Mouse (Mus musculus) lung, embryonic 16.5 days (tissue): ENCODE measurements around the gene Tmem201. TPM values are rescaled to one million over a fixed set of nuclear protein-coding genes. Genes with fewer than 3 reads are reported as not detected.
"Not testable (repeated sequence)": the region's sequence is repeated elsewhere in the genome, so short reads cannot be mapped to it uniquely, and the experiment has no call there.

ENCODE experiments used
- ATAC-seq: fragments of 200-750 bp; cut with Nextera tagmentation; 2 replicates; pipeline ENCODE4 v1.8.0; 2017; ENCODE audit warnings: low read depth, mild to moderate bottlenecking, moderate library complexity
- H3K27ac ChIP-seq: fragments of 300-500 bp; sonication (generic); 2 replicates; pipeline ENCODE4 v1.5.1; 2014; ENCODE audit warnings: mild to moderate bottlenecking, control low read depth, low read length
- H3K27me3 ChIP-seq: fragments of 300-500 bp; sonication (generic); 2 replicates; pipeline ENCODE4 v1.6.1; 2014; ENCODE audit warnings: low read depth, low read length, mixed read lengths; ENCODE audit not compliant: control insufficient read depth, insufficient read depth
- H3K36me3 ChIP-seq: fragments of 300-500 bp; sonication (generic); 2 replicates; pipeline ENCODE4 v1.6.1; 2014; ENCODE audit warnings: low read length; ENCODE audit not compliant: control insufficient read depth, insufficient read depth
- H3K4me1 ChIP-seq: fragments of 300-500 bp; sonication (generic); replicated peaks from 2 replicates; pipeline ENCODE4 v1.6.1; 2014; ENCODE audit warnings: low read length, mixed read lengths; ENCODE audit not compliant: control insufficient read depth, insufficient read depth
- H3K4me2 ChIP-seq: fragments of 300-500 bp; sonication (generic); 2 replicates; pipeline ENCODE4 v1.6.1; 2014; ENCODE audit warnings: low read depth, low read length, control low read depth
- H3K4me3 ChIP-seq: fragments of 300-500 bp; sonication (generic); 2 replicates; pipeline ENCODE4 v1.5.1; 2014; ENCODE audit warnings: mild to moderate bottlenecking, low read length, control low read depth
- H3K9ac ChIP-seq: fragments of 300-500 bp; sonication (generic); 2 replicates; pipeline ENCODE4 v1.6.1; 2014; ENCODE audit warnings: low read length, control low read depth
- H3K9me3 ChIP-seq: fragments of 300-500 bp; sonication (generic); 2 replicates; pipeline ENCODE4 v1.6.1; 2016; ENCODE audit warnings: low read length; ENCODE audit not compliant: control insufficient read depth
- WGBS: fragments of 180-500 bp; shearing (Covaris S2); extraction: QIAGEN DNeasy Blood & Tissue Kit; methylation state at CpG from one replicate; pipeline ENCODE4 v1.1.7; 2014; 5-methylcytosine and 5-hydroxymethylcytosine counted together
- polyA plus RNA-seq: library from polyadenylated mRNA; unstranded; fragments of >200 nt; fragmentation: Nextera tagmentation; extraction: Ambion mirVana; gene quantifications from 2 replicates; pipeline ENCODE4 v1.2.1, GENCODE M21; 2015

Gene Tmem201
- polyA plus RNA-seq, 1 experiment from 2014 or later, result 26.0 TPM

DNA sequence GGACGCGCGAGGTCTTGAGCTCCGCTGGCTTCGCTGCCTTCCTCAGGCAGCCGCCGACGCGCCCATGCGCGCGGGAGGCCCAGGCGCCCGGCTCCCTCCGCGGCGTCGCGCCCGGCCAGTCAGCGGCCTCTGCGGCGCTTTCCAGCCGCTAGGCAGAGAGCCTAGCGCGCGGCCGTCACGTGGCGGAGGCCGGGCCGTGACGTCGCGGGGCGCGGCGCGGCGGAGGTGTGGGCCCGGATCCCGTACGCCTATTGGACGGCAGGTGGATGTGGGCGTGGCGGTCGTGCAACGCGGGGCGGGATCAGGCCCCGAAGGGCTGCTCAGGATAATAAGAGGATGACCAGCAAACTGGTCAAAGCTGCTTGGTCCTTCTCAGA lies 36.2 kb upstream of the Tmem201 start, which contains the start of gene Slc25a33:
Slc25a33 (minus strand) TSS at position 184 of the 377 bp plus-strand sequence.
- ATAC-seq, result peak; percentile 99
- H3K4me1 ChIP-seq, result peaks cover 18% of the 10 kb centered on the region
- no peaks in the 10 kb centered on the region for H3K36me3 ChIP-seq
- no peaks in the 10 kb centered on the region for H3K9me3 ChIP-seq
- peak within 1 kb of the TSS; percentile 100 for H3K4me2 ChIP-seq
- H3K27ac ChIP-seq, result no peak within 1 kb of the TSS
- no peaks in the 10 kb centered on the region for H3K27me3 ChIP-seq
- 0% methylated on average over 49 of the region's 51 CpGs for WGBS
- H3K4me3 ChIP-seq, result peak within 1 kb of the TSS; percentile 73
- peak within 1 kb of the TSS; percentile 78 for H3K9ac ChIP-seq

- no peak; the same call in 1 of the 2 replicates for ATAC-seq
- Histone ChIP-seq H3K36me3 (no peaks in the 10 kb centered on the region), H3K27me3 (no peaks in the 10 kb centered on the region), H3K27ac (no peak overlapping the region), H3K4me1 (peaks cover 18% of the 10 kb centered on the region), H3K9ac (peak overlapping the region; percentile 78), H3K4me2 (peak overlapping the region; percentile 100), H3K4me3 (peak overlapping the region; percentile 73), H3K9me3 (no peaks in the 10 kb centered on the region)
- under 1% methylated on average over 63 of the region's 65 CpGs for WGBS
Measured at GRCm38 (mm10) chr4:149773408-149774093, 35.7 kb upstream of the Tmem201 start.

- no peaks in the 10 kb centered on the region for H3K27me3 ChIP-seq
- 48% methylated on average over 2 of the region's 2 CpGs for WGBS
- no peak for ATAC-seq
- H3K27ac ChIP-seq, result no peak overlapping the region
- H3K36me3 ChIP-seq, result no peaks in the 10 kb centered on the region
- H3K4me3 ChIP-seq, result no peak overlapping the region
- peaks cover 18% of the 10 kb centered on the region for H3K4me1 ChIP-seq
- H3K9me3 ChIP-seq, result no peaks in the 10 kb centered on the region
- no peak overlapping the region for H3K9ac ChIP-seq
- H3K4me2 ChIP-seq, result no peak overlapping the region
Measured at GRCm38 (mm10) chr4:149772394-149772793, 34.5 kb upstream of the Tmem201 start.

DNA sequence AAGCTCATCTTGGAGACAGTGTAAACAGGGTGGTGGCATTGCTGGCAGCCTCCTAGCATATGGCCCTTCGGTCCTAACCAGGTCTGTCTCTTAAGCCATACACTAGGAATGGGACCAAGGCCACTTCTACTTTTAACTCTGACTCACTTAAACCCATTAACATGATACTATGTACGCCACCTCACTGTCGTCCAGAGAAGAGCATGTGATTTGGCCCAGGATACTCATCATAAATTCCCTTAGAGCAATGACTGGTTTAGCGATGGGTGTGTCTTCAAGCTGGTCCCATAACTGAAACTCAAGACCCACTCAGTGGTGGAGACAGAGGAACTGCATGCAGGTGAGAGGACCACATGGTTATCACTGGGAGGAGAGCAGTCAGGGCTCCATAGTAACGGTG lies 27.4 kb upstream of the Tmem201 start:
- Histone ChIP-seq H3K27ac (no peak overlapping the region), H3K4me2 (no peak overlapping the region), H3K36me3 (no peaks in the 10 kb centered on the region), H3K4me3 (no peak overlapping the region), H3K9ac (no peak overlapping the region), H3K4me1 (no peaks in the 10 kb centered on the region), H3K9me3 (no peaks in the 10 kb centered on the region), H3K27me3 (no peaks in the 10 kb centered on the region)
- 84% methylated on average over 5 of the region's 5 CpGs for WGBS
- no peak for ATAC-seq

- 82% methylated on average over 2 of the region's 2 CpGs for WGBS
Measured at GRCm38 (mm10) chr4:149763335-149763734, 25.5 kb upstream of the Tmem201 start.

DNA sequence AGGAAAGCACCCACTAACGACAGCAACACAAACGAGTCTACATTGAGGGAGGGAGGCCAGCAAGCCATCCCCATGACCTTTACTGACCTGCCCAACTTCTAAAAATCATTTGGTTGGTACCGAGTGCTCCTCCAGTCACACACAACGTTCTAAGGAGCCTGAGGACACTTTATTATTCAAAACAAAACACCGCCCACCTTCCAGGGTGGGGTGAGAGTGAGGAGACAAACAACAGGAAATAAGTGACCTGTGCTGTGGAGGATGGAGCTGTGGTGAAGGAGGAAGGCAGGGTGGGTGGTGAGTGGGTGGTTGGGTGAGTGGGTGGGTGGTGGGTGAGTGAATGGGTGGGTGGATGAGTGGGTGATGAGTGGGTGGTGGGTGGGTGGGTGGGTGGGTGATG lies 21.7 kb upstream of the Tmem201 start:
- WGBS, result 65% methylated on average over 5 of the region's 5 CpGs
- no peak overlapping the region for H3K9ac ChIP-seq
- 0 out of 2 replicates have a peak, but pooled peaks cover 2% of the 10 kb centered on the region for H3K36me3 ChIP-seq
- H3K27ac ChIP-seq, result no peak overlapping the region
- H3K4me2 ChIP-seq, result no peak overlapping the region
- no peaks in the 10 kb centered on the region for H3K4me1 ChIP-seq
- H3K9me3 ChIP-seq, result no peaks in the 10 kb centered on the region
- H3K4me3 ChIP-seq, result no peak overlapping the region
- no peak for ATAC-seq
- no peaks in the 10 kb centered on the region for H3K27me3 ChIP-seq

More at GRCm38 (mm10) chr4:149763335-149763734, 25.5 kb upstream of the Tmem201 start:
- no peak for ATAC-seq
- no peaks in the 10 kb centered on the region for H3K9me3 ChIP-seq
- H3K27ac ChIP-seq, result no peak overlapping the region
- no peak overlapping the region for H3K4me2 ChIP-seq
- H3K27me3 ChIP-seq, result no peaks in the 10 kb centered on the region
- H3K9ac ChIP-seq, result no peak overlapping the region
- no peaks in the 10 kb centered on the region for H3K36me3 ChIP-seq
- H3K4me1 ChIP-seq, result no peaks in the 10 kb centered on the region
- no peak overlapping the region for H3K4me3 ChIP-seq

- Histone ChIP-seq H3K9ac (no peak overlapping the region), H3K9me3 (no peaks in the 10 kb centered on the region), H3K27ac (no peak overlapping the region), H3K4me1 (no peaks in the 10 kb centered on the region), H3K36me3 (0 out of 2 replicates have a peak, but pooled peaks cover 2% of the 10 kb centered on the region), H3K27me3 (no peaks in the 10 kb centered on the region), H3K4me2 (no peak overlapping the region), H3K4me3 (no peak overlapping the region)
- WGBS, result 70% methylated on average over 6 of the region's 6 CpGs
- no peak for ATAC-seq
Measured at GRCm38 (mm10) chr4:149758423-149758822, 20.6 kb upstream of the Tmem201 start.

DNA sequence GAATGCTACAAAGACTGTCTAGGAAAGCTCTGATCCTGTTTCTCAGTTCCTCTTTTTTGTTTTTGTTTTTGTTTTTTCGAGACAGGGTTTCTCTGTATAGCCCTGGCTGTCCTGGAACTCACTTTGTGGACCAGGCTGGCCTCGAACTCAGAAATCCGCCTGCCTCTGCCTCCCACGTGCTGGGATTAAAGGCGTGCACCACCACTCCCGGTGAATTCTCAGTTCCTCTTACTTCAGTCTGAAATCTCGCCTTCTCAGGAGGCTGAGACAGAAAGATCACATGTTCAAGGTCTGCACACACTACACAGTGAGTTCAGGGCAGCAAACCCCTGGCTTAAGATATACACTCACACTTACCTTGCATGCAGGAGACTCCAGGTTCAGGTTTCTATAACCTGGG lies 18.7 kb upstream of the Tmem201 start:
- H3K9me3 ChIP-seq, H3K27ac ChIP-seq, ATAC-seq, H3K27me3 ChIP-seq, H3K36me3 ChIP-seq, H3K4me3 ChIP-seq, H3K9ac ChIP-seq, H3K4me1 ChIP-seq, H3K4me2 ChIP-seq: not testable (repeated sequence)
- WGBS, result 87% methylated on average over 7 of the region's 7 CpGs

DNA sequence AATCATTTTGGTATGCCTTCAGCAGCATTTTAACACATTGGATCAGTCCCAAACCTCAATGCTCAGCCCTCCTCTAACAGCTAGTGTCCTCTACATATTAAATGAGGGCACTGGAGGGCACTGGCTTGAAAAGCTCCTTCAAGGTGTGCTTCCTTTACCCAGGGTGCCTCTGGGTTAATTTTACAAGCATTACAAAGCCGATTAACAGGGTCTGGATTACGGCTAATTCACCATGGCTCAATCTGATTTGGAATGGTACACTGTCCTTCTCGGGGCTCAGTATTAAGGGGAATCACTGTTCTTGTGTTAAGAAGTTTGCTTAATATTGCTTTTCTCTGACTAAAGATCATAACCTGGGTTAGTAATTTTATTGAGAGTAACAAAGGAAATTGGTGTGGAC lies 15.0 kb upstream of the Tmem201 start:
- ATAC-seq, result no peak
- H3K4me2 ChIP-seq, result no peak overlapping the region
- H3K4me3 ChIP-seq, result no peak overlapping the region
- H3K9me3 ChIP-seq, result no peaks in the 10 kb centered on the region
- no peak overlapping the region for H3K27ac ChIP-seq
- H3K4me1 ChIP-seq, result no peaks in the 10 kb centered on the region
- 0 out of 2 replicates have a peak, but pooled peaks cover 2% of the 10 kb centered on the region for H3K36me3 ChIP-seq
- H3K9ac ChIP-seq, result no peak overlapping the region
- 82% methylated on average over 3 of the region's 3 CpGs for WGBS
- H3K27me3 ChIP-seq, result no peaks in the 10 kb centered on the region
